In the genomic region with DNA sequence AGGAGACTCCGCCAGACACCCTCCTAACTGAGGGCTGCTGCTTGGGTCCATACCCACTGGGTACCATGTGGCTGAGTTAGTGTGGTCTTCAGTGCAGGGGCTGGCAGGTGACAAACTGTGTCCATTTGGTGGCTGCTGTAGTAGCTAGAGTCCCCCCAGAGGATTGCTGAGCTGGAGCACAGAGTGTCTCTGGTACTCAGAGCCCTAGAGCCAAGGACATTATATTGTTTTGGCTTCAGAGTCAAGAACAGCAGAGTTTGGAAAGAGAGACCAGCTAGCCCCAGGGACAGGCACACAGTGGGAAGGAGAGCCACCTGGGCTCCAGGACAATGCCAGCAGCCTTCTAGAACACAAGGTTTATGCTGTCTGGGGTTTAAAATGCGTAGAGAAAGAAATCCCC, we compare ENCODE assay signal across 16 mouse cellular contexts. TPM values are rescaled to one million over a fixed set of nuclear protein-coding genes. Genes with fewer than 3 reads are reported as not detected.
DNase-seq lines count a peak whose midpoint lies in the region; ATAC-seq and TF ChIP-seq lines count a peak whose summit lies in the region.
"Had no signal": no experiment of that assay in that cellular context is flagged by ENCODE, and none has a peak within 500 bp of the region (broad histone marks: within the 10 kb centered on the region; RNA-seq: fewer than 3 reads in every experiment).

No protein-coding gene starts in this region.

- no peak for ATAC-seq in heart, embryonic 15.5 days (replicated peaks; ENCODE audit: insufficient number of reproducible peaks, insufficient read depth, low FRiP score, low read depth)
- no peak for ATAC-seq in midbrain, embryonic 13.5 days
- ATAC-seq in megakaryocyte-erythroid progenitor cell, adult 5-6 weeks (replicated peaks; ENCODE audit: low FRiP score, low TSS enrichment, poor library complexity, severe bottlenecking) = no peak
- ATAC-seq: intestine, postnatal 0 days had no signal

- H3K4me3 ChIP-seq in heart, embryonic 15.5 days = no peak overlapping the region
- H3K4me3 ChIP-seq in midbrain, embryonic 13.5 days (replicated peaks) = no peak overlapping the region
- H3K4me3 ChIP-seq: erythroblast, embryonic 14.5 days; stomach, embryonic 15.5 days had no signal

- TF ChIP-seq CTCF in brain, embryonic 14.5 days (IDR thresholded peaks at IDR 0.05; ENCODE audit: borderline replicate concordance, extremely low read depth, insufficient read depth, insufficient read length) = no peak

- H3K4me1 ChIP-seq in heart, embryonic 15.5 days (replicated peaks) = peaks cover 22% of the 10 kb centered on the region
- peaks cover 60% of the 10 kb centered on the region for H3K4me1 ChIP-seq in midbrain, embryonic 13.5 days (replicated peaks)

- no peak overlapping the region for H3K27ac ChIP-seq in heart, embryonic 15.5 days
- H3K27ac ChIP-seq in midbrain, embryonic 13.5 days = peak overlapping the region; percentile 54; the same call in 1 of the 2 replicates
- H3K27ac ChIP-seq: liver, embryonic 14.5 days; stomach, embryonic 15.5 days had no signal

- H3K27me3 ChIP-seq in heart, embryonic 15.5 days = no peaks in the 10 kb centered on the region
- H3K27me3 ChIP-seq in midbrain, embryonic 13.5 days = peaks cover 38% of the 10 kb centered on the region
- H3K27me3 ChIP-seq: stomach, embryonic 15.5 days had no signal

- no peak for DNase-seq in heart, postnatal 10 days
- DNase-seq in brain, embryonic 14.5 days (ENCODE audit: low read depth) = peak; percentile 37
- DNase-seq in cerebellum, postnatal 25 days = peak; percentile 48 to 57
- DNase-seq in ovary, postnatal 14 days (ENCODE audit: low spot score) = no peak
- DNase-seq: adrenal gland, adult 8-10 months; heart, adult 11 months; heart, postnatal 36 days; kidney, postnatal 14 days had no signal

- H3K9ac ChIP-seq in heart, embryonic 15.5 days = 0 out of 2 replicates have a peak overlapping the region, but pooled peaks have one; percentile 8
- H3K9ac ChIP-seq in midbrain, embryonic 13.5 days (replicated peaks) = no peak overlapping the region
- H3K9ac ChIP-seq: liver, embryonic 14.5 days; stomach, embryonic 15.5 days had no signal

- no peak overlapping the region for H3K4me2 ChIP-seq in heart, embryonic 15.5 days
- H3K4me2 ChIP-seq in midbrain, embryonic 13.5 days (replicated peaks) = no peak overlapping the region
- H3K4me2 ChIP-seq: stomach, embryonic 15.5 days had no signal

- TF ChIP-seq POLR2A in brain, embryonic 14.5 days (IDR thresholded peaks at IDR 0.05; ENCODE audit: borderline replicate concordance, extremely low read depth, insufficient read depth, insufficient read length, poor library complexity, severe bottlenecking) = no peak

- H3K36me3 ChIP-seq in heart, embryonic 15.5 days = no peaks in the 10 kb centered on the region; the same call in 1 of the 2 replicates
- peaks cover 11% of the 10 kb centered on the region; the same call in 1 of the 2 replicates for H3K36me3 ChIP-seq in midbrain, embryonic 13.5 days
- H3K36me3 ChIP-seq: stomach, embryonic 15.5 days had no signal

- 88% methylated on average over 2 of the region's 2 CpGs for WGBS in heart, embryonic 15.5 days
- WGBS in midbrain, embryonic 13.5 days = 70% methylated on average over 2 of the region's 2 CpGs

- intact Hi-C loops in heart, postnatal 10 days (cut with DNase I) = no loop called here

- no peaks in the 10 kb centered on the region for H3K9me3 ChIP-seq in heart, embryonic 15.5 days (replicated peaks)
- no peaks in the 10 kb centered on the region for H3K9me3 ChIP-seq in midbrain, embryonic 13.5 days
- H3K9me3 ChIP-seq: stomach, embryonic 15.5 days had no signal

RNA-seq across cellular contexts. Expression of a gene that starts 22.4 kb away (rescaled TPM):
- polyA plus RNA-seq in heart, embryonic 15.5 days (2015; fragmentation: Nextera tagmentation; extraction: Ambion mirVana) = 0.46 and 0.97 TPM in 2 replicates
- under 1 TPM; 0.35 to 0.48 TPM for total RNA-seq in heart, postnatal 10 days (2021)
- polyA plus RNA-seq in brain, embryonic 14.5 days (2012; rRNA removed) = 1.8 and 2.1 TPM in 2 replicates
- polyA plus RNA-seq in midbrain, embryonic 13.5 days (2015; fragmentation: Nextera tagmentation; extraction: Ambion mirVana) = 3.5 and 4.0 TPM in 2 replicates
- 1.2 and 22.3 TPM in 2 replicates for total RNA-seq in megakaryocyte-erythroid progenitor cell, adult 5-6 weeks (2014; fragmentation: Nextera tagmentation)
- total RNA-seq in megakaryocyte-erythroid progenitor cell, adult 5-6 weeks (2017) = 1.2 and 3.9 TPM in 2 replicates
- total RNA-seq: adrenal gland, adult 8-10 months; ES-E14 had no signal

Comparison
In these comparisons a context has a peak if more than half of its experiments do, and no peak if none do; other contexts are left out.
1. DNase-seq: peak in brain, embryonic 14.5 days (single experiment) and cerebellum, postnatal 25 days (2 of 2); none in heart, postnatal 10 days (0 of 2) and ovary, postnatal 14 days (single experiment).